Mouse (Mus musculus): ENCODE data around the gene Snx1.

Snx1 gene

GRCm38 (mm10) chr9:66126456-66127192 is at the start of gene Snx1, which contains the start of gene Ciao2a:
Gene Snx1, minus strand, starts transcription at chr9:66126587.
Gene Ciao2a, plus strand, starts transcription at chr9:66126611.
- DNase-seq, result peak; percentile 95

- DNase-seq, result no peak
These were observed 48.6 kb upstream of the Snx1 start for GRCm38 (mm10) chr9:66174985-66175384.

- no peak for DNase-seq
These were observed 47.0 kb upstream of the Snx1 start for GRCm38 (mm10) chr9:66173316-66173855.

- no peak for DNase-seq
These were observed 45.0 kb upstream of the Snx1 start for GRCm38 (mm10) chr9:66171275-66171921.

- no peak for DNase-seq
These were observed 44.1 kb upstream of the Snx1 start for GRCm38 (mm10) chr9:66170506-66170905.

- DNase-seq, result no peak
These were observed 41.8 kb upstream of the Snx1 start for GRCm38 (mm10) chr9:66168233-66168632.

GRCm38 (mm10) chr9:66167222-66167621 is 40.8 kb upstream of the Snx1 start:
- no peak for DNase-seq

GRCm38 (mm10) chr9:66162995-66163394 is 36.6 kb upstream of the Snx1 start:
- DNase-seq, result no peak

- no peak for DNase-seq
These were observed 33.8 kb upstream of the Snx1 start for GRCm38 (mm10) chr9:66160155-66160554.

- no peak for DNase-seq
These were observed 32.6 kb upstream of the Snx1 start for GRCm38 (mm10) chr9:66158885-66159430.

GRCm38 (mm10) chr9:66157958-66158830 is 31.8 kb upstream of the Snx1 start, which contains the start of gene Dapk2:
Gene Dapk2, plus strand, starts transcription at chr9:66158223.
- peak; percentile 64 for DNase-seq

GRCm38 (mm10) chr9:66155534-66155933 is 29.1 kb upstream of the Snx1 start:
- DNase-seq, result no peak

- DNase-seq, result no peak
These were observed 27.6 kb upstream of the Snx1 start for GRCm38 (mm10) chr9:66154013-66154412.

- DNase-seq, result no peak
These were observed 27.2 kb upstream of the Snx1 start for GRCm38 (mm10) chr9:66153594-66153993.

GRCm38 (mm10) chr9:66152011-66152410 is 25.6 kb upstream of the Snx1 start:
- no peak for DNase-seq

GRCm38 (mm10) chr9:66146141-66146540 is 19.8 kb upstream of the Snx1 start:
- DNase-seq, result no peak

GRCm38 (mm10) chr9:66144248-66144647 is 17.9 kb upstream of the Snx1 start:
- peak; percentile 71 for DNase-seq

- no peak for DNase-seq
These were observed 15.9 kb upstream of the Snx1 start for GRCm38 (mm10) chr9:66142265-66142664.

- DNase-seq, result no peak
These were observed 11.8 kb upstream of the Snx1 start for GRCm38 (mm10) chr9:66138193-66138592.

GRCm38 (mm10) chr9:66135967-66136366 is 9.6 kb upstream of the Snx1 start:
- DNase-seq, result no peak

GRCm38 (mm10) chr9:66131466-66131865 is 5.1 kb upstream of the Snx1 start:
- no peak for DNase-seq

- no peak for DNase-seq
These were observed 1.5 kb upstream of the Snx1 start for GRCm38 (mm10) chr9:66127884-66128283.

GRCm38 (mm10) chr9:66127193-66127546 is 783 bp upstream of the Snx1 start:
- no peak for DNase-seq

All from cerebellum, adult 9-11 months (tissue).